Mouse (Mus musculus): ENCODE measurements around the gene Ppp2ca.
A peak's percentile ranks its signal among the peaks of the same experiment; 100 is the strongest.
"Not testable (repeated sequence)": the region's sequence is repeated elsewhere in the genome, so short reads cannot be mapped to it uniquely, and the experiment has no call there.

Ppp2ca gene

DNA sequence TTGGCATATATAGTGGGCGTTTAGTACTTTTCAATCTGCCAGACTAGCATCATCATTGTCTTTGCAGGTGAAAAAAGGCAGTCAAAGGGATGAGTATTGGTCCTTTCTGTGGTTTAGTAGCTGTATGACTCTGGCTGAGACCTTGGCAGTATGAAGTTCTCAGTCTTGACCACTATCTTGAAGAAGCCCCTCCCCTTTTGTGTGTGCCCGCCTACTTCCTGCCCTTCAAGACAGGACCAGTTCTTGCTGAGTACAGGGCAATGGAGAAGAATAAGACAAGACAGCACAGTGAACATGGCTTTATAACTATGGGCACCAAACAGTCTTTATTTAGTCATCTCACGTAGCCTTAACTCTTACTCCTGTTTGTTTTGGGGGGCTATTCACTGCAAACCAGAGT is 1.5 kb upstream of the Ppp2ca start:
- no peak for DNase-seq

DNA sequence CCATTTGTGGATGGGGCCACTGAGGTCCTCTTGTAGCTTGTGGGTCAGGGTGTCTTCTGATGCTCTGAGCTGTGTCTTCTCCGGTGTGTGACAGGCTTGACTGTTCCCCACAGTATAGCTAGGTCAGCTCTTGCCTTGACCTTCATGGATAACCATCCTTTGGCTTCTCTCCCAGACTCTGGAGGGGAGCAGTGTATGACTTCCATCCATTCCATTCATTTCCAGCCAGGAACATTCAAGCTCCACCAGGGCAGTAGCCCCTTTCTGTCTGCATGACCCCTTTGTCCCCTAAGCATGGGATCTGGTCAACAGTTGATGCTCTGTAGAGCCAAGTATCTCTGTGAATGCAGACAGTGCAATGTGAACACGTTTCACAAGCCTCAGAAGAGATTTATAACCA is 885 bp upstream of the Ppp2ca start:
- DNase-seq: no peak

DNA sequence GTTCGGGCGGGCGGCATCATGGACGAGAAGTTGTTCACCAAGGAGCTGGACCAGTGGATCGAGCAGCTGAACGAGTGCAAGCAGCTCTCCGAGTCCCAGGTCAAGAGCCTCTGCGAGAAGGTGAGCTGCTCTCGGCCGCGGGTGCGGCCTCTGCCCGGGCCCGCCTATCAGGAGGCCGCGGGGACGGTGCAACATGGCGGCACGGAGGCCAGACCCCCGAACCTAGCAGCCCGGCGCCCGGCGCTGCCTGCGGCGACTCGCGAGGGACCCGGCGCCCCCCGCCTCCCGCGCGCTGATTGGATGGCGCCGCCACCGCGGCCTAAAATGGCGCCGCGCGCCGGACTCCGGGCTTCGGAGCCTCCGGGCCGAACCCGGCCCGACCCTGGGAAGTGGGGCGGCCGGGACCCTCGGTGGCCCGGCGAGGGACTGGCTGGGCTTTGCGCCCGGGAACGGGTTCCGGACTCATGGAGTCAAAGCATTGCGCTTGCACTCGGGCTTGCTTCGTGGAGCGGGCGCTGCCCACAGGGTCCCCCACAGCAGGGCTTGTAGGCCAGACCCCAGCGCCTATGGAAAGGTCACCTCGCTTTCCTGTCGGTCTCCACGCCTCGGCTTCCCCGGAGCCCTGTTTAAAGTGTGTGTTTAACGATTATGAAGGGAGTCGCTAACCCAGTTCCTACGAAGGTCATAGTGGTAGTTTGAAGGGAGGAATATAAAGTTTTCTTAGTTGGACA is 715 bp downstream of the Ppp2ca start:
- DNase-seq: peak; percentile 84

DNA sequence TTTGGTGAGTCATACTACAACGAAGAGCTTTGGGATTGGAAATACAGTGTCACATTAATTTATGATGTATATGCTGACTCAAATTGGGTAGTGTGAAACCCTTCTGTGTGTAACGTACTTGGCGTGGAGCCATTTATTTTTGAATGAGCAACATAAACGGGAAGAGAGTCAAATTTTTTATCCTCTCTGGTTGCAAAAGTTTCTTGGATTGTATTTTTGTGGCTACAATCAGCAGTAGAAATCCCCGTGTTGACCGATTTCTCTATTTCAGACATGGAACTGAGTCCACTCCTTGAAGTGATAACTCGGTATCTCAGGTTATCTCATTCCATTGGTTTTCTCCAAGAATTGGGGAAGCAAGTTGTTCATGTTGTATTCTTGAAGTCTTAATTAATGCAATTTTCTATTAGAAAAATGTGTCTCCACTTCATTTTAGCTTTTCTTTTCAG is 1.3 kb downstream of the Ppp2ca start:
- DNase-seq: no peak

DNA sequence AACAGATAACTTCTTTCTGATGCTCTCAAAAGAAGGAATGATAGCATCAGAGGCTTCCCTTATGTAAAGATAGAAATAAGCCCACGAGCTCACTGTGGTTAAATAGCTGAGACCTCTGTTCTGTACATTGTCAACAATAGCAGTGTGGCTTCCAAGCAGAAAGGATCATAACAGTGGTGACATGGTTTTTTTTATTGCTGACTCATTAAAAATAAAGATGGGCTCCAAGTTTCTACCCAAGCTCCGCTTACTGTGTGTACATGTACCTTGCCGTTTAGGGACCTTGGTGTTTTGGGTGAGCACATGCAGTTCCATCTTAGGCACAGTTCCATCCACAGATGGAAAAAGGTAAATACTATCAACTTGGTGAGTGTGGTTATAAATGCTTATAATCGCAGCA is 4.5 kb downstream of the Ppp2ca start:
- DNase-seq: no peak

DNA sequence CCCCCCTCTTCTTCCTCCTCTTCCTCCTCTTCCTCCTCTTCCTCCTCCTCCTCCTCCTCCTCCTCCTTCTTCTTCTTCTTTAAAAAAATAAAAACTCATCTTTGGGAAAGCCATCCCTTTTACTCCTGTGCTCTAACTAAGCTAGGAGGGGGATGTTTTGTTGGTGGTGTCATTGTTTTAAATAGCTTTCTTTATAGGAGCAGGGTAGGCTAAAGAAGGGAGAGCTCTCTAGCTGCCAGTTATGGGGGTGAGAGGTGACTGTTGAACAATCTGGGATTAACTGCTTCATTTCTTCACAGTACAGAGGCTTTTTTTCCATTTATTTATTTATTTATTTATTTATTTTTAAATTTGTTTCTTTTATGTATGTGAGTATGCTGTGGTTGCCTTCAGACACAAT is 7.0 kb downstream of the Ppp2ca start:
- DNase-seq: no peak

DNA sequence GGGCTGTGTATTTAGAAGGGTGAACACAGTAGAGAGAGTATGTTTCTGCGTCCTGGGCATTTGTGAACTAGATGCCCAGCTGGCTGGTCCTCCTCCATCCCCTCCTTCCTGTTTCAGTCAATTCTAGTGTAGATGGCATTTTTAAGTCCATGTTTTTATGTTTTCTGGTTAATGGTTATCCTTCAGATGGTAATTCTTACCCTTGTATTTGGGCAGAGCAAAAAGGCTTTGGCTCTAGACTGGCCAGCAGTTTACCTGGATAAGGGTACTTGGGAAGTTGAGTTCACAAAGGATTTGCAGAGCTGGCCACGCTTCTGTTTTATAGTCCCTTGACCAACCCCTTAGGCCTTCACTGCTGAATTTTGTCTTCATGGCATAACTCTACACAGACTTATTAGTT is 7.6 kb downstream of the Ppp2ca start:
- no peak for DNase-seq

DNA sequence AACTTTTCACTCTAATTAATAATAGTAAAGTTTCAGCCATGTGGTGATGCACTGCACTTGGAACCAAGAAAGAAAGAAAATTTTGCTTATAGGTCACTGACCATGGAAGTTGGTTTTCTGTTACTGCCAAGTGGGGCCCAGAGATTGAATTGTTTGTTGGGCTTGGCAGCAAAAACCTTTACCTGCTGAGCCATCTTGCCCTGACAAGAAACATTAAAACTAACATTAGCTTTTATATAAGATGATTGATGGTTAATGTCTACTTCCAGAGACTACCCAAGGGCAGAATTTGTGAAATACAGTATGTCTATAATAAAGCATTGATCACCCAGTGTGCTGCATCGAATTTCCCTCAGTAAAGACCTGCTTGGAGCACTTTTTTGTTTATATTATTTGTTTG is 8.0 kb downstream of the Ppp2ca start:
- no peak for DNase-seq

DNA sequence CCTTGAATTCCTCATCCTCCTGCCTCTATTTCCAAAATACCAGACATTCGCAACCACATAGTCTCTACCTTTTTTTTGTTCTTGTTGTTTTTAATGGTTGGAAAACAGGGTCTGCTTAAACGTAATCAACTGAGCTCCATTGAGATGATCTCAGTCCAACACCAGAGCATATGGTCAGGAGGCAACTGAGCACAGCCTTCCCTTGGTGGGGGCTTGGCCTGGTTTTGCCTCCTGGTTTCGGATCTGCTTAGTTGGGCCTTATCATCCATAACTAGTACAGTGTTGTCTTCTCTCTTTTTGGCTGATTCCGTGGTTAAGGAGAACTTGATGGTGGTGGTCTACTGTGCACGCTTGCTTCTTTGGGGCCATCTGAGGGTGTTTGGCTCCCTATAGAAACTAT is 10.3 kb downstream of the Ppp2ca start:
- no peak for DNase-seq

DNA sequence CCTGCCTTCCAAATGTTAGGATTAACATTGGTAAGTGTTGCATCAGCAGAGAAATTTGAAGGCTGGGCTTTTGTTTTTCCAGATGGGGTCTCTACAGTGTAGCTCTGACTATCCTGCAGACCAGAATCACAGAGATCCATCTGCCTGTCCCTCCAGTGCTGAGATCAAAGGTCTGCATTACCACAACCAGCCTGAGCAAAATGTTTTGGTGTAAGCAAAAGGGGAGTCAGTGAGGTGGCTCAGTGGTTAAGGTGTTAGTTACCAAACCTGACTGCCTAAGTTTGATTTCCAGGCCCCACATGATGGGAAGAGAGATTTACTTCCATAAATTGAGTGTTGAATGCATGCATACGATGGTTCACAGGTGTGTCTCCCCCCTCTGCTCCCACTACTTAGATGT is 10.9 kb downstream of the Ppp2ca start:
- no peak for DNase-seq

DNA sequence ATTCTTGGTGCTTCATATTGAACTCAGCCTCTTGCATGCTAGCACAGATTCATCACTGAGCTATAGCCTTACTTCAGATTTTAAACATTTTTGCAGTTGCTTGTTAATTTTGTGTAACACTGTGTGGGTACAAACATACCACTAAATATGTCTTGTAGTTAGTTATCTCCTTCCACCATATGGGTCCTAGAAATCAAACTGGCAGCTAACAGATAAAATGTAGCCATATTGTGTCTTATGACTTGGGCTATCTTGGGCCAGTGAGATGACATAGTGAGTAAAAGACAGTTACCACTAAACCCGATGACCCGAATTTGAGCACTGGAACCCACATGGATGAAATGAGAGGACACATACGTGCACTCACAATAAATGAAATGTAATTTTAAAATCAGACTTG is 17.0 kb downstream of the Ppp2ca start:
- no peak for DNase-seq

DNA sequence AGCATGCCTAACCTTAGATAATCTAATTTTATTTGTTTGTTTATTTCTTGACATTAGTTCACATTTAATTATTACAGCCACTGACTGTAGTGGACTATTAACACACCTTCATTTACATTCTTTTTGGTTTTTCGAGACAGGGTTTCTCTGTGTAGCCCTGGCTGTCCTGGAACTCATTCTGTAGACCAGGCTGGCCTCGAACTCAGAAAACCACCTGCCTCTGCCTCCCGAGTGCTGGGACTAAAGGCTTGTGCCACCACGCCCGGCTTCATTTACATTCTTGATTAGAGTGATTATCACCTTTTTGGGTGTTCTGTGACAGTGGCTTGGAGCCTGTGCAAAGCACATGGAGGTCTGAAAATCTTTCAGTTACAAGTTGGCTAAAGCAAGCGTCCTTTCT is 17.6 kb downstream of the Ppp2ca start:
- not testable (repeated sequence) for DNase-seq

DNA sequence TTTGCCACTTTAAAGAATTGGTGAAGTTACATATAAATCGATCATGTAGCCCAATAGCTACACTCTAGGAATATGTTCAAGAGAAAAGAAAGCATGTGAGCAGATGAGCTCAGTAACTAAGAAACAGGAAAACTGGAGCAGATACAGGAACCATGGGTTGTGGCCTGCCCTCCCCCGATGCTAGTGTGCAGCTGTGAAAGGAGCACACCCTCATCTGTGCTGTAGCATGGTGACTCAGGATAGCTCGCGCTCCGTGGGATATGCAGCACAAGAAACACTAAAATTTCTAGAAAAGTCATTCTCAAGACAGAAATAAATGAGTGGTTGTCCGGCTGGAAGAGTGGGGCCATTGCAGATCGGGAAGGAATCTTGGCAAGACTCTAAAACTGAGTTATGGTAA is 18.7 kb downstream of the Ppp2ca start:
- no peak for DNase-seq

DNA sequence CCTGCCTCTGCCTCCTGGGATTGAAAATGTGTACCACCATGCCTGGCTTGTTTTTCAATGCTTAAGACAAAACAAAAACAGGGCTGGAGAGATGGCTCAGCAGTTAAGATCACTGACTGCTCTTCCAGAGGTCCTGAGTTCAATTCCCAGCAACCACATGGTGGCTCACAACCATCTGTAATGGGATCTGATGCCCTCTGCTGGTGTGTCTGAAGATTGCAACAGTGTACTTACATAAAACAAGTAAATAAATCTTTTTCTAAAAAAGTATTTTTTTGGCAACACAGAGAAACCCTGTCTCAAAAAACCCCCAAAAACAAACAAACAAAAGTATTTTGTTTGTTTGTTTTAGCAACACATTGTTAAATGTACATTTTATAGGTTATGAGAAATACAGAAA is 21.9 kb downstream of the Ppp2ca start:
- DNase-seq: not testable (repeated sequence)

DNA sequence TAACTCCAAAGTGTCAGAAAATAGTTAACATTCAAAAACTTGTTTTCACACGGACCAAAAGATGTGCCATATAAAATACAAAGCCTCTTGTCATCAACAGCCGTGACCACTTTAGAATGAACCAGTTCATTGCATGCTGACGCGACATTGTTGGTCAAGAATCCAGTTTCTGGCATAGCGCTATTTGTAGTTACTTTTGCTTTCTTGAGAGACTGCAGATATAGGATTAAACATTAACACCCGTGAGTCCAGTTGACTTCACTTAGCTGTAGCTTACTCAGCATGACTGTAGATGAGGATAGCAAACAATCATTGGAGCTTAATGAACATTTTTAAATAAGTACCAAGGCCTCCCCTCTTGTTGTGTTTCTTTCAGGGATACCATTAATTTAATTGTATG is 23.6 kb downstream of the Ppp2ca start:
- DNase-seq: peak; percentile 29

DNA sequence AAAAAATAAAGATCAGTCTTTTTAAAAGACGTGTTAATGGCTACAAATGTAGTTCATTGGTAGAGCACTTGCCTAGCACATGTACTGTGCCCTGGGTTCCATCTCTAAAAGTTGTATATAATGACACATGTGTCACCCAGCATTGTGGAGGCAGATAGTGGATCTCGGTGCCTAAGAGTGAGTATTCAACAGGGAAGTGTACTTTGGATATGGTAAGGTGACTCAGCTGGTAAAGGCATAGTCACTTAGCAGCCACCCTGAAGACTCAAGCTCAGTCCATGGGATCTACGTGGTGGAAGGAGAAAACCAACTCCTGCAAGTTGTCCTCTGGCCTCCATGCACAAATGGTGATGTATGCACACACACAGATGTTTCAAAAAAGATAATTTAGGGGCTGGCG is 26.0 kb downstream of the Ppp2ca start:
- DNase-seq: no peak

DNA sequence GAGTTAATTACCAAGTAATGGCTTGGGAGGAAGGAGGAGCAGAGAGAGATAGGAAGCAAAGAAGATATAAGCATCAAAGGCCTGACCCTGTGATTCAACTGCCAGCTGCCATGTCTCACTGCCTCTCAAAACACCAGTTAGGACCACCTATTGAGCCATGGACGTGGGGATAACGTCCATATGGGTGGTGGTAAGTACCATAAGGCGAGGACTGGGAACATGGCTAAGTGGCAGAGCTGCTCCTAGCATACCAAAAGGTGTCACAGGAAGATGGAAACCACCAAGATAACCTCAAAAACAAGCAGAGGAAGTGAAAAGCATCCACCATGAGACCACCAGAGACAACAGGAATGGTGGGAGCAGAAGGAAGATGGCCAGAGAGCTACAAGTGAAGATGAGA is 28.7 kb downstream of the Ppp2ca start:
- no peak for DNase-seq

DNA sequence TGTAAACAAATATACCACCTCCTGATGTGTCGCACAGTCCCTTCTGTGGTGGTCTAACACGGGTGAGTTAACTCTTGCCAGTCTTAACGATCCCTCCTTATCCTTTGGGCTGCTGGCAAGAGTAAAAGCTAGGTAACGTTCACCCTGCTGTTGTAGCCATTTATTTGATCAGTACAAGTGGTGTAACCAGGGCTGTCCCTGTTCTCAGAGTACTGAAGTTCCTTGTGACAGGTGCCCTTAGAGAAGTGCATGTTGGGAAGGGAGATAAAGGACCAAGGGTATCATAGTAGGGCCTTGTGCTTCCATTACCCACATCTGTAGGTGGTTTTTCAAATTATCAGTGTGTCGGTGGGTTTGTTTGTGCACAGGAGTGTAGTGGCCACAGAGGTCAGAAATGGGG is 29.3 kb downstream of the Ppp2ca start:
- no peak for DNase-seq

DNA sequence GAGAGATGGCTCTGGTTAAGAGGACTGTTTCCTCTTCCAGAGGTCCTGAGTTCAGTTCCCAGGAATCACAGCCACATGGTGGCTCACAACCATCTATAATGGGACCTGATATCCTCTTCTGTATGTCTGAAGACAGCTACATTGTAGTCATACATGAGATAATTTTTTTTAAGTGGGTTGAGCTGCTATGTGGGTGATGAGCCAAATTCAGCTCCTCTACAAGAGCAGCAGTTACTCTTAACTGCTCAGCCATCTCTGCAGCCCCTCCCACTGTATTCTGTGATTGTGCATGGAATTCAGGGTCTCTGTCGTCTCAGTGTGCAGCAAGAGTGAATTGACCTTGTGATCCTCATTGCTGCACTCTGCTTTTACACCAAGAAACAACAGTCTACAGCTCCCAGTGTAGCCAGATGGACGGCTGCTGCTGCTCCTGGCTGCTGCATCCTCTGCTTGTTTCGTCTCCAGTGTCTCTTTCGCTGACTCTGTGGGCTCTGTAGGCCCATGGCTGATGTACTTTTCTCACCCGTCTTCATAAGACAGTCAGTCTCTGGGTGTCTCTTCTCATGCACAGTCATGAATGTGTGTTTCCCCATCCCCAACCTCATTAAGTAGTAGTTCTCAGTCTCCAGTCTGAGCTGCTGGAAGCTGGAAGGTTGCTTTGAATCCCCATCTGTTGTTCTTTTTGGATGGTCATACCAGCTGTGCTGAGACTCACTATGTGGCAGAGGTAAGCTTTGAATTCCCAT is 30.0 kb downstream of the Ppp2ca start:
- no peak for DNase-seq

DNA sequence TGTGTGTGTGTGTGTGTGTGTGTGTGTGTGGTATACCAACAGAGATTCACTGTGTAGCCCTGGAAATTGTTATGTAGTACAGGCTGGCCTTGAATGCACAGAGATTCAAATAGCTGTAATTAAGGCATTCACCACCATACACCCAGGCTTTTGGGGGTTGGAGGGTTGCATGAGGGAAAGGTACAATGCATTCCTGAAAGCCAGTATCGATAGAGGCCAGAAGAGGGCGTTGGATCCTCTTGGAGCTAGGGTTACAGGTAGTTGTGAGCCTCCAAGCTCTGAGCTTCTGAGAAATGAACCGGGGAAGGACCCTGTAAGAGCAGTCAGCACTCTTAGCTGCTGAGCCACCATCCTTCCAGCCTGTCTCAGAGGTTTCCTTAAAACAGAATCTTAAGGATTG is 30.7 kb downstream of the Ppp2ca start:
- DNase-seq: no peak

DNA sequence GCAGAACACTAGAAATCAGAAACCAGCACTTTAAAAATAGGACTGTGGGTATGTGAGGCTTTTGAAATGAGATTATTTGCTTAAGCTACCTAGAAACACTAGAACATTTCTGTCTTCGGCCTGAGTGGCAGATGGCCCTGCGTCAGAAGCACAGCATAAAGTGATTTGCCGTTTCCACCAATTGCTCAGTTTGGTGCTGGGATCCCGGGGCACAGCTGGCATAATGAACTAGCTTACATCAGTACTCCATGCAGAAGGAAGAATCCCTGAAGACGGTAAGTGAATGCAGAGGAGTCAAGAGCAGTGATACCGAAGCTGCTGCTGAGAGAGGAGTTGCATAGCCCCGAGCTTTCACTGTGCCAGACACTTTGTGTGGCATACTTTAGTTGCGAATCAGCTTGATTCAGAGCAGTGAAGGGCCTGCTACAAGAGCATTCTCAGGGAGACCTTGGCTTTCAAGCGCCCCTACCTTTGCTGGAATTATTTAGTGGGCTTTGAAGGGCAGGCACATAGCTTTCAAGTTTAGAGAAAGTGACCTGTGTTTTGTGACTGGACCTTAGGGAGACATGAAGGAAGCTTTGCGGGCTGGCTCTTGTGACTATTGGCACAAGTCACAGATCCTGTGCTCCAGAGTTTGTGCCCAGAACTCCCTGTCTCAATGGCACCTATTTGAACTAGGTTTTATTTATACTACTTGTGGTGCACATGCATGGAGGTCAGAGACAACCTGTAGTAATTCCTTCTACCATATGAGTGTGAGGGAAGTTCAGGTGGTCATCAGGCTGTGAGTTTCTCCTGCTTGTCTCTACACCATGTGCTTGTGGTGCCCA is 31.4 kb downstream of the Ppp2ca start:
- DNase-seq: no peak

DNA sequence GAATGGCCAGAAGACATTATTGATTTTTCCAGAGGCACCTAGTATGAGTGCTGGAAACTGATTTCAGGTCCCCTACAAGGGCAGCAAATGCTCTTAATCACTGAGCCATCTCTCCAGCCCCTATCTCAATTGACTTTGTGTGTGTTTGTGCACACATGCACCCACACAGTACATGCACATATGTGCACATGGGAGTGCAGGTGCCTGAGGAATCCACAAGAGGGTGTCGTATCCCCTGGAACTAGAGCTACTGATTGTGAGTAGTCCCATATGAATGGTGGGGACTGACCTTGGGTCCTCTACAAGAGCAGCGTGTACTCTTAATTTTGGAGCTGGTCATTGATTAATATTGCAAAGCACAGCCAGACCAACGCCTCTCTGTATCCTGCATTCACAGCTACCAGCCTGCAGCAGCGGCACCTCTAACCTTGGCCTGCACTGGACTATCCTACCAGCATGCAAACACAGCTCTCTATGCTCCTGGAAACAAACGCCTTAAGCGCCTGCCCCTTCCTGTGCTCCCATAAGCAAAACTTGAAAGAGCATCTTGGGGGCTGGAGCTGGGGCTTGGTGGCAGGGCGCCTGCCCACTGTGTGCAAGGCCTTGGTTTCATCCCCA is 32.1 kb downstream of the Ppp2ca start:
- DNase-seq: no peak

DNA sequence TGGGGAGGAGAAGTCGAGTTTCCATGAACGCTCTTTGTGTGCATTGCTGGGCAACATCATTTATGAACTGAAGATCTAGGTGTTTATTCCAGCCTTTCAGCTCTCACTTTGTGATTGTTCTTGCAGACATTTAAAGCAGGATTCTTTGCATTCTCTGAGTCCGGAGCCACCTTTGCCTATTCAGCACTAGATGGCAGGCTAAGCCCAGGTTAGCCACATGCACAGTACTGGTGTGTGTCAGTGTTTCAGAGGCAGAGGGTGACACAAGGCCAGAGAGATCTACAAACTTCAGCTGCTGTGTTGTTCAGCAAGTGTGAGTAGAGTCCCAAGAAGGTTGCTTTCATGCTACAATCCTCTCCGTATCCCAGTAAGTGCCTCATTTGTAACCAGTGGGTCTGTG is 45.2 kb downstream of the Ppp2ca start:
- DNase-seq: peak; percentile 72
